Mouse (Mus musculus) embryonic facial prominence, embryonic 14.5 days (tissue): ENCODE results near the gene Ppp1r14d. TPM values are rescaled to one million over a fixed set of nuclear protein-coding genes. Genes with fewer than 3 reads are reported as not detected.
A peak's percentile ranks its signal among the peaks of the same experiment; 100 is the strongest.

Source experiments
- ATAC-seq: fragments of 200-750 bp; cut with Nextera tagmentation; 2 replicates; pipeline ENCODE4 v1.8.0; 2017; ENCODE audit warnings: low read depth, moderate number of reproducible peaks, moderate TSS enrichment
- DNase-seq: peaks from one replicate; pipeline ENCODE4 v3.0.0-alpha.2; 2015; ENCODE audit warnings: low spot score
- H3K27ac ChIP-seq: fragments of 300-500 bp; sonication (generic); replicated peaks from 2 replicates; pipeline ENCODE4 v1.5.1; 2014; ENCODE audit warnings: low read depth, mild to moderate bottlenecking, low read length, moderate library complexity
- H3K27me3 ChIP-seq: fragments of 300-500 bp; sonication (generic); replicated peaks from 2 replicates; pipeline ENCODE4 v1.6.1; 2014; ENCODE audit warnings: low read length; ENCODE audit not compliant: control insufficient read depth, insufficient read depth
- H3K36me3 ChIP-seq: fragments of 300-500 bp; sonication (generic); 2 replicates; pipeline ENCODE4 v1.6.1; 2014; ENCODE audit warnings: low read length, mixed read lengths; ENCODE audit not compliant: control insufficient read depth, insufficient read depth
- H3K4me1 ChIP-seq: fragments of 300-500 bp; sonication (generic); 2 replicates; pipeline ENCODE4 v1.6.1; 2014; ENCODE audit warnings: antibody characterized with exemption, low read length; ENCODE audit not compliant: control insufficient read depth, insufficient read depth
- H3K4me2 ChIP-seq: fragments of 300-500 bp; sonication (generic); 2 replicates; pipeline ENCODE4 v1.6.1; 2014; ENCODE audit warnings: low read depth, mild to moderate bottlenecking, low read length, moderate library complexity, mixed read lengths
- H3K4me3 ChIP-seq: fragments of 300-500 bp; sonication (generic); 2 replicates; pipeline ENCODE4 v1.5.1; 2014; ENCODE audit warnings: low read depth, mild to moderate bottlenecking, low read length
- H3K9ac ChIP-seq: fragments of 300-500 bp; sonication (generic); 2 replicates; pipeline ENCODE4 v1.6.1; 2014; ENCODE audit warnings: low read depth, mild to moderate bottlenecking, low read length, moderate library complexity, mixed read lengths
- H3K9me3 ChIP-seq: fragments of 300-500 bp; sonication (generic); 2 replicates; pipeline ENCODE4 v1.6.1; 2016; ENCODE audit warnings: low read length; ENCODE audit not compliant: control insufficient read depth
- WGBS: fragments of 180-500 bp; shearing (Covaris S2); extraction: QIAGEN DNeasy Blood & Tissue Kit; methylation state at CpG from one replicate; pipeline ENCODE4 v1.1.7; 2014; 5-methylcytosine and 5-hydroxymethylcytosine counted together
- polyA plus RNA-seq: library from polyadenylated mRNA; unstranded; fragments of >200 nt; fragmentation: Nextera tagmentation; extraction: Ambion mirVana; gene quantifications from 2 replicates; pipeline ENCODE4 v1.2.1, GENCODE M21; 2014

The Ppp1r14d gene
- polyA plus RNA-seq, 1 experiment from 2014 or later = 0.38 TPM

- no peak for DNase-seq
- ATAC-seq = no peak
- H3K9me3 ChIP-seq = no peaks in the 10 kb centered on the region
- peaks cover 23% of the 10 kb centered on the region for H3K36me3 ChIP-seq
- H3K9ac ChIP-seq = peak overlapping the region; percentile 74
- no peaks in the 10 kb centered on the region for H3K27me3 ChIP-seq
- peak overlapping the region; percentile 72 for H3K4me3 ChIP-seq
- H3K27ac ChIP-seq = peak overlapping the region; percentile 83
- peaks cover 10% of the 10 kb centered on the region for H3K4me1 ChIP-seq
- peak overlapping the region; percentile 70 for H3K4me2 ChIP-seq
- 23% methylated on average over 6 of the region's 6 CpGs for WGBS
Measured at GRCm38 (mm10) chr2:119207961-119208343, 21.8 kb downstream of the Ppp1r14d start.

GRCm38 (mm10) chr2:119203871-119204460 lies 25.7 kb downstream of the Ppp1r14d start:
- Histone ChIP-seq H3K36me3 (no peaks in the 10 kb centered on the region), H3K4me1 (peaks cover 6% of the 10 kb centered on the region), H3K4me2 (no peak overlapping the region), H3K9ac (no peak overlapping the region), H3K9me3 (no peaks in the 10 kb centered on the region), H3K27me3 (no peaks in the 10 kb centered on the region), H3K4me3 (no peak overlapping the region), H3K27ac (no peak overlapping the region)
- DNase-seq = no peak
- 85% methylated on average over 4 of the region's 4 CpGs for WGBS
- no peak for ATAC-seq

GRCm38 (mm10) chr2:119202914-119203453 lies 26.7 kb downstream of the Ppp1r14d start:
- ATAC-seq (peak; percentile 39; the same call in 1 of the 2 replicates), DNase-seq (peak; percentile 78)
- Histone ChIP-seq H3K4me1 (peaks cover 6% of the 10 kb centered on the region), H3K9ac (no peak overlapping the region), H3K9me3 (no peaks in the 10 kb centered on the region), H3K4me3 (no peak overlapping the region), H3K27ac (no peak overlapping the region; the same call in 1 of the 2 replicates), H3K27me3 (no peaks in the 10 kb centered on the region), H3K36me3 (no peaks in the 10 kb centered on the region), H3K4me2 (no peak overlapping the region)
- WGBS = 57% methylated on average over 5 of the region's 5 CpGs

DNA sequence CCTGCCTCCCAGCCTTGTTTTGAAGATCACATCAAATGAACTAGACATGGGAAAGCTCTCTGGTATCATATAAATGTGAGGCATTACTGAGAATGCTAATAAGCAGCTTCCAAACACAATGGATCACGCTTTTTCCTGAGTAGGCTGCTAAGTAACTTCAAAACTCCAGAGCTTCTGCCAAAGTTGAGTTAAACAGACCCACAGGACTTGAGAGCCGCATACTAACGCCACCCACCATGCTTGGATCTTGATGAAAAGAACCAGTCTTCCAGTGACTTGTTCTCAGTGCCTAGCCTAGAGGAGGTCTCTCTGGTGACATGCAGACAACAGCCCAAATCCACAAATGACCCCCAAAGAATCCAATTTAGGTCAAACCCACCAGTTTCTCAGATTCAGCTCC lies 30.8 kb downstream of the Ppp1r14d start:
- H3K4me1 ChIP-seq = peaks cover 15% of the 10 kb centered on the region
- no peaks in the 10 kb centered on the region for H3K9me3 ChIP-seq
- H3K27ac ChIP-seq = no peak overlapping the region
- H3K9ac ChIP-seq = no peak overlapping the region
- no peaks in the 10 kb centered on the region for H3K27me3 ChIP-seq
- ATAC-seq (no peak), DNase-seq (no peak)
- no peak overlapping the region for H3K4me3 ChIP-seq
- H3K36me3 ChIP-seq = no peaks in the 10 kb centered on the region
- no peak overlapping the region for H3K4me2 ChIP-seq
- WGBS = 57% methylated on average over 3 of the region's 3 CpGs

- no peak overlapping the region for H3K4me2 ChIP-seq
- H3K9ac ChIP-seq = no peak overlapping the region
- WGBS = 33% methylated on average over 1 of the region's 1 CpGs
- H3K9me3 ChIP-seq = no peaks in the 10 kb centered on the region
- ATAC-seq (no peak), DNase-seq (no peak)
- no peak overlapping the region for H3K27ac ChIP-seq
- no peak overlapping the region for H3K4me3 ChIP-seq
- no peaks in the 10 kb centered on the region for H3K27me3 ChIP-seq
- H3K4me1 ChIP-seq = peaks cover 10% of the 10 kb centered on the region
- no peaks in the 10 kb centered on the region for H3K36me3 ChIP-seq
Measured at GRCm38 (mm10) chr2:119198049-119198448, 31.7 kb downstream of the Ppp1r14d start.

DNA sequence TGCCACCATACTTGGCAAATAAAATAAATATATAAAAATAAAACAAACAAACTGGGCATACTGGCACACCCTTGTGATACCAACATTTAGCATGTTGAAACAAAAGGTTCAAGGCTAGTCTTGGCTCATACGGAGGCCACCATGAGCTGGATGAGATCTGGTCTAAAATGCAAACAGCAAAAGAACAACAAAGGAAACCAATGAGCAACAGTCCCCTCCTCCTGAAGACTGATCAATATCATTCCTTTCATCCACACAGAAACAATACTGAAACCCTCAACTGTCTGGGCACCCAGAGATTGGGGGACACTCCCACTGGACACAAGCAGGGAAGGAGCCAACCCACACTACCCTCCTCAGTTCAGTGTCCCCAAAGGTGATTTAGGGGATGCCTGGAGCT lies 32.2 kb downstream of the Ppp1r14d start:
- H3K27me3 ChIP-seq = no peaks in the 10 kb centered on the region
- ATAC-seq (no peak), DNase-seq (no peak)
- no peak overlapping the region for H3K9ac ChIP-seq
- WGBS = 78% methylated on average over 1 of the region's 1 CpGs
- no peaks in the 10 kb centered on the region for H3K9me3 ChIP-seq
- peaks cover 8% of the 10 kb centered on the region for H3K4me1 ChIP-seq
- no peaks in the 10 kb centered on the region for H3K36me3 ChIP-seq
- no peak overlapping the region for H3K4me3 ChIP-seq
- H3K27ac ChIP-seq = no peak overlapping the region
- no peak overlapping the region for H3K4me2 ChIP-seq

DNA sequence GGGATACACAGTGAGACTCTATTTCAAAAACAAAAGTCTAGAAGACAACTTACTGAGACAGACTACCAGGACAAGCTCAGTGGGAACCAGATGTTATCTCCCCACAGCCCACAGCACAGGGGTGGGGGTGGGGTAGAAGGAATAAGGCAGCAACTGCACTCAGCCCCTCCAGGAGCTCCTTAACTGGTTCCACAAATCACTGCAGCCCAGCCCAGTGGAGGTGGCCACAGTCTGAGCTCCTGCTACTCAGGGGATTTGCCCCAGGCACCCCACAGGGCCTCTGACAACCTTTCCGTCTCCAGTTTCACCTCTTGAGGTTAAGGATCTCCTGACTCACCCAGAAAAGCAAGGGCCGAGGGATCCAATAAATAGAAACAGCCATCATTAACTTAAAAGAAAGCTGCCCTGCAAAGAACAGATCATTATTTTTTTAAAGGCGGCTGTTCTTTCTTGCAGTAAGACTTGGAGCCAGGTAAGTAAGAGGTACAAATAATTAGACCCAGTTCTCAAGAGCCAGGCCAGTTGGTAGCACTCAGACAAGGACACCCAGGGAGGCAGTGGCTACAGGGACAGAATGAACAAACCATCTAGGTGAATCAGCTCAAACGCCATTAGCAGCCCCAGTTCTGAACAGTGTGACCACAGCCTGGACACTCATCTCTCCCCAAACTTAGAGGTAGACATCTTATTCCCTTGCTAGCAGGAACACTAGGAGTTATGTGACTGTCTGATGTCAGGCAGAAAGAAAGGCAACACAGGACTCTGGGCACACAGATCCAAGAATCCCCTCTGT lies 33.2 kb downstream of the Ppp1r14d start:
- ATAC-seq (peak; percentile 34; the same call in 1 of the 2 replicates), DNase-seq (peak; percentile 29)
- H3K4me3 ChIP-seq = no peak overlapping the region
- 21% methylated on average over 4 of the region's 4 CpGs for WGBS
- no peak overlapping the region for H3K9ac ChIP-seq
- H3K36me3 ChIP-seq = no peaks in the 10 kb centered on the region
- H3K4me1 ChIP-seq = peaks cover 8% of the 10 kb centered on the region
- no peaks in the 10 kb centered on the region for H3K27me3 ChIP-seq
- 0 out of 2 replicates have a peak overlapping the region, but pooled peaks have one; percentile 28 for H3K27ac ChIP-seq
- no peaks in the 10 kb centered on the region for H3K9me3 ChIP-seq
- H3K4me2 ChIP-seq = no peak overlapping the region

- Histone ChIP-seq H3K4me1 (peaks cover 8% of the 10 kb centered on the region), H3K27me3 (no peaks in the 10 kb centered on the region), H3K4me3 (no peak overlapping the region), H3K36me3 (no peaks in the 10 kb centered on the region), H3K27ac (no peak overlapping the region), H3K9ac (no peak overlapping the region), H3K9me3 (no peaks in the 10 kb centered on the region), H3K4me2 (no peak overlapping the region)
- ATAC-seq = no peak
- DNase-seq = no peak
- 88% methylated on average over 5 of the region's 5 CpGs for WGBS
Measured at GRCm38 (mm10) chr2:119194140-119194539, 35.6 kb downstream of the Ppp1r14d start.
